Mouse (Mus musculus) kidney, adult 2 months (tissue): ENCODE data around the gene Fam78a.

ENCODE experiments used
- CTCF ChIP-seq: fragments of 200-500 bp; conservative IDR thresholded peaks from 2 replicates; pipeline ENCODE4 v1.5.1; 2011; ENCODE audit warnings: low read depth, mild to moderate bottlenecking, control low read depth, low read length, moderate library complexity, mixed read lengths; ENCODE audit not compliant: insufficient read depth, insufficient read length
- POLR2A ChIP-seq: fragments of 200-500 bp; IDR thresholded peaks from one replicate; pipeline ENCODE4 v1.6.1; 2011; ENCODE audit warnings: low read depth, low read length, control low read depth

DNA sequence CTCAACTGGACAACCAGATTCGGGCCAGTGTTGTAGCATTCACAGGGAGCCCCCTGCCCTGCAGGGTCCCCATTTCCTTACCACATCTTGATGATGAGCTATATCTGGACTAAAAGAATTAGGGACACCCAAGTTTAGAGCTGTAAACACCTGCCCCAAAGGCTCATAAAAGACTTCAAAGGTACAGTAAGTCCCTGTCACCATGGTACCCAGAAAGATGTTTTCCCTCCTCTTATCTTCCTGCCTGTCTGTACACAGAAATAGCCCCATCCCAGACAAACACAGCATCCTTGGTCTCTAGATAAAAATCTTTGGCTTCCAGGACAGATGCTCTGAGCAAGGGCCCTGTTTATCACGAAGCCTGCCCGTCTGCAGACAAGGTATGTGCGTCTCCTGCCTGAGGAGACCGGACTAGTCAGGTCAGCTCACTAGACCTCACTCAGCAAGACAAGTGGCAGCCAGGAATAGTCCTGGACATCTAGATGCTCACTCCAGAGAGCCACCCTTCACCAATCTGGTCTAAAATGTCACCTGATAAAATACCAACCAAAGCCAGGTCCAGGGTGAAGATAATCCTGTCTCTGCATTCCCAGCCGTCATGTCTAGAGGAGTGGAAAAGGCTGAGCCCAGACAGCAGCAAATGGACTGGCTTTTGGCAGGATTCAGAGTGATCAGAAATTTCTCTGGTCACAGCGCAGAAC, 21.1 kb downstream of the Fam78a start:
- TF ChIP-seq CTCF (no peak), POLR2A (no peak)
